Mouse (Mus musculus): ENCODE measurements around the gene Ccdc96.

The Ccdc96 gene

DNA sequence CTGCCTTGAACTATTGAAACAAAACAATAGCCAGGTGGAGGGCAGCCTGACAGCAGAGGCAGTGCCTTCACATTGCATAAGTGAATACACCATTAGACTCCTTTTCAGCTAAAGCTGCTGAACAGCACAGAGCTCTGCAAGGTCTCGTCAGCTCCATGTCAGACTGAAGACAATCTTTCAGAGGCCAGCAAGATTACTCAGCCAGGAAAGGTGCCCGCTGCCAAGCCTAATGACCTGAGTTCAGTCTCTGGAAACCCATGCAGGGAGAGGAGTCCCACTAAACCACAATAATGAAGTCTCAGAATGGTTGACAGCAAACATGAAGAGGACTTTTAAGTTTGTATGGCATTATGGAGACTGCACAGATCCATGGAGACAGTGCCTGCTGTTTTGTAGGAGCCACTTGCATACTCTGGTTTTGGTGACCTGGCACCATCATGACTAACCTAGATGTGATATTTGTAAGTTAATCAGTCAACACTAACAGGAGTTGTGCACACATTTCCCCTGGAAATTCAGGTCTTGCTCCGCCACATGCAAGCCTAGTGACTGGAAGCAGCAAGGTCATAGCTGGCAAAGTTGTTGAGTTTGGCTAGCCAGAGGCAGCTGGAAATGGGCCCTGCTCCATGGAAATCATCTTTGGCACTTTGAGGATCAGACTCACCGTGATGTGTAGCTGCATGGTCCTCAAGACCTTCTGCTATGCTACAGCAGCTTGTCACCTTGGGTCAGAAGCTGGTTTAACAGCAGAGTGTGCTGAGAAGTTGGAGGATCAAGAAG, 11.3 kb upstream of the Ccdc96 start:
- DNase-seq (ENCODE audit: low spot score in 2 of 2) = no peak

DNA sequence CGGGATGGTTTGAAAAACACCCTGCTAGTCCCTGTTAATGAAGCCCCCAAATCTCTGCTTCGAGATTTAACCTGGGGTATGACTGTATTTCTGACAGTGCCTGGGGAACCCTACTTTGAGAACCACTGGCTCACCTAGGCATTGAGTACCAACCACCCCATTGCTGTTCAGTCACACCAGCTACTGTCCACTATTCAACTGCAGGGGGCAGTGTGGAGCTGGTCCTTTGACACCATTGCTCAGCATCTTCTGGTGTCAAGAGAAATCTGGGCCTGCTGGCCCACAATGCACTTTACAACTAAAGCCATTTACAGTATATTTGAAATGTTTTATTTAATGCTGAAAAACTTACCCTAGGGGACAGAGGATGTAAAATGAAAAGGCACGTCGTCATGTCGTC, 10.1 kb upstream of the Ccdc96 start:
- peak; percentile 50 to 62 for DNase-seq (ENCODE audit: low spot score in 2 of 2)

DNA sequence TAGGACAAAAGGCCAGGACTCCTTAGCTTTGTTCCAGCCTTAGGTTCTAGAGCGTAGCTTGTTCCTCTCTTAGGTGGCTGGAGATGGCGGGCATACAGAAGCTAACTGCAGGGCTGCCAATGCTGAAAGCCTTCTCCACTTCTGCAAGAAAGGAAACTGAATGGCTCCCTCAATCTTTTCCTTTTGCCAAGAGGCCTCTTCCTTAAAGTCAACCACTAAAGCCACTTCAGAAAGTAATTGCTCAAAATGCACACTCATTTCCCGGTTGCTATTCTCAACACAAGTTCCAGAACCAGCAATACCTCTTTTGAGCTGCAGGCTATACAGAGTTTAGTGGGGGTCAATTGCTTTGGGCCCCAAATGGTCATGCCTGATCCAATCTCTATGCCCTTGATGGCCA, 6.9 kb upstream of the Ccdc96 start:
- DNase-seq (ENCODE audit: low spot score in 2 of 2) = no peak

DNA sequence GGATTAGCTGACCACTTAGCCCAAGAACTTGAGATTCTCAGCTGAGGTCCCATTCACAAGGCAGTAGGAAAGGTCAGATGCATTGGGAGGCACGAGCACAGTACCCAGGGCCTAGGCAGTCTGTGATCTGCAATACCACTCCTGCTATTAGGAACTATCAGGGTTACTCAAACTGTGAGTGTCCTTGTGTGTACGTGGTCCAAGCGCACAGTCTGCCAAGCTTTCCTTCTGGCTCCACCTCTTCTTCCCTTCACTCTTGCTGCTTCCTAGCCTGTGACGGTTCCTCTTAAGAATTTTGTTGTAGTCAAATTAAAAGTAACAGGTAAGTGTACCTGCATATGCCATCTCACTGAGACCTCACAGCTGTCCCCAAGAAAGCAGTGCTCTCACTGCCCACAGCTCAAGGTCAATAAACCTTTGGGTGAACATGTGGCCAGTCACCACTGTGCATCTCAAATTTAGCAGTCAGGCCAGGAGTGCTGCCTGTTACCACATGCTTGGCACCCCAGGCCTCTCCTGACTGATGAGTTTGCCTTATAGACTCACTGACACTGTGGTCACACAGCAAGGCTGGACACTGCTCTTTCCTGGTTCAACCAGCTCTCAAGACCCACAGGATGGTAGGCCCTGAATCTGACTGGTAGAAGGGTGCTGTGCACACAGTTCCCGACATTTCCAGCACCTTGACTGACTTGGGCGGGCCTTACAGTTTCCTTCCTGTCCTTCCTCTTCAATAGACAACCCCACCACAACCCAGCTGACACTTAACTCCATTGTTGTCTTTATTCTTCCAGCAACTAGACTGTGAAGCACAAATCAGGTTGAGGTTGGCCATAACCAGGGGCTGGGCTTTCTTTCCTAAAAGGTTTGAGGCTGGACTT, 5.6 kb upstream of the Ccdc96 start:
- DNase-seq (ENCODE audit: low spot score in 2 of 2) = no peak

DNA sequence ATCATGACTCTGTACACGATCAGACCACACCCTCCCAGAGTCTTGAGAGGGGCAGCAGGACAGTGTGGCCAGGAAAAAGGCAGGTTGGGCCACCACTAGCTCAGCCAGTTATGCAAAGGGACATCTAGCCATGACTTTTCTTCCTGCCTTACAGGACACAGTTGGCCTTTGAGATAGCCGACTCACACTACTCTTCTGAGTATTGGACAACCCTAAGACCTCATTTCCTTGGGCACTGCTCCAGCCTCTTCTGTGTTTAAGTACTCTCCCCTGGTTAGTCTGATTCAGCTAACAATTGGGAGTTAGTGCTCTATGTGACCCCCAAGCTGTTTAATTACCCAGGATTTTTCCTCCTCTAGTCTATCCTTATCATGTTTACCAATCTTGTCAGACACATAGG, 4.7 kb upstream of the Ccdc96 start:
- DNase-seq (ENCODE audit: low spot score in 2 of 2) = no peak

DNA sequence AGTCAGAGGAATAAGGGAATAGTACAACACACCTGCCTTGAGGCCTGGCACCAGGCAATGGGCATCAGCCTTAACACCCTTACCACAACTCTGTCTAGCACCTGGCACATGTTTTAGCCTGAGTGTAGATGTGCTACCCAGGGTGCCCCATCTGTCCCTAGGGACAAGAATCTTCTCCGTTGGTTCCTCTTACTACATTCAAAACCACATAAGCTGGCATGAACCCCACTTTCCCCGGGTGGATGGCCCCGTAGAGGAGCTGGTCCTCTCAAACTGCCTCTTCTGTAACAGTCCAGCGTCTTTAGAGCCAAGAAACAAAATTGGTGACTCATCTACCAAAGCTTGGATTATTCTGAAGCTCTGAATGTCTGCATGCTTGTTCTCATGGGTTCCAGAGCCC, 4.0 kb upstream of the Ccdc96 start:
- no peak for DNase-seq (ENCODE audit: low spot score in 2 of 2)

DNA sequence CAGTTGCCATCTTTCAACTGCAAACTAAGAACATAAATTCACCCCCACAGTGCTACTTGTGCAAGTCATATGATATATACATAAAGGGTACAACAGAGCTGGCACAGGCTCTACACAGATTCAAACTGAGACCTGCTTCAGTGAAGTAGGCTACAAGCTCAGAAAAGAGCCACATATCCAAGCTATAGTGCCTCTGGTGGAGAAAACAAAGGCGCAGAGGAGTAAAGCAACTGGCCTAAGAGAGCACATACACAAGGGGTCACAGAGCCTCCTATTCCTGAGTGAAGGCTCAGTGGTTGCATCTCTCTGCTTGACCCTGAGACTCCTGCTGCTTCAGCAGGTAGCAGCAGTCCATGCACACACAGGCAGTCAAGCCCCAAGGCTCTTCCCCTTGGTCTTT, 3.3 kb upstream of the Ccdc96 start:
- DNase-seq (ENCODE audit: low spot score in 2 of 2) = no peak

DNA sequence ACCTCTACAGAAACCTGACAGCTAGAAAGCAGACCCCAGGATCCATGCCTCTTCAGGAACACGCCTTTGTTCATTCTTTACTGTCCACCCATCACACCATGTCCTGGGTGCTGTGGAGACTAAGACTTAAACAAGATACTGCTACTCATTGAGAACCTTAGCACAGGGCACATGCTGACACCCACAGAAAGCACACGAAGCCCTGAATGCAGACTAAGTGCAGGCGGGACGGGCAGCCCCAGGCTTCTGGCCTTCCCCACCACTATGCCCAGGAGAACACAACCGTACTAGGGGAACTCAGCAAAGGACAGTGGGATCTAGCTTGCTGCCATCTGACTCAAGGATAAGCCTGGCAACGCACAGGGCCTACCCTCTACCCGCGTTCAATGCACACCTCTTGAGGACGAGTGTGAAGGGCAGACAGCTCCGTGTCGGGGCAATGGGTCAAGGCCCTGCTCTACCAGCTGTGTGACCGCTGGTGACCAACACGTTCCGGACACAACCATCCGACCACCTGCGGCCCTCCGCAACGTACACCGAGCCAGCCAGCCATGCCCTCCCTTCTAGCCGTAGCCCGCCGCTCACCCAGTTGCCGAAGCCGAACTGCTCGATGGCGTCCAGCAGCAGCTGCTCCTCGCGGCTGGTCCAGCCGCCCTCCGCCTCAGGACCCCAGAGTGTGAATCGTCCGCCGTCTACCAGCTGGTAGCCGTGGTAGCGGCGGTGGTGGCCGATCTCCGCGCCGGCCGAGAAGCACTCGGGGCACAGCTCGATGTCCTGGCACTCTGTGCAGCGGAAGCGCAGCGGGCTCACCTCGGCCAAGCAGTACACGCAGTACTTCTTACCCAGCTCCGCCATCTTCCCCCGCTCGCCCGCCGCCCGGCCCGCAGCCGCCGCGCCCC, 936 bp upstream of the Ccdc96 start:
- peak in 1 of 2 experiments; percentile 56 for DNase-seq (ENCODE audit: low spot score in 2 of 2)

DNA sequence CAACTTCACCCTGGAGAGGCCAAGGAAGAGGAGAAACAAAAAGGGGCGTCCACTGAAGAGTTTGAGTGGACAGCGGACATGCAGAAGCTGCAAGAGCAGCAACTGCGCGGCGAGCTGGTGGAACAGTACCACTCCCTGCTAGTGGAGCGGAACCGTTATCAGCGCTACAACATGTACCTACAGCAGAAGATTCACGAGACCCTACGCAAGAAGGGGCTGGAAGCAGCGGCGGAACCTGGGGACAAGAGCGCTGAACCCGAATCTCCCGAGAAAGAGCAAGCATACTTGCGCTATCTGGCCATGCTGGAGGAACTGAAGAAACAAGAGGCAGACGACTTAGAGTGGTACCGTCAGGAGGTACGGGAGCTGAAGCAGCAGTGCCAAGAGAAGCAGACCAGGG, 918 bp downstream of the Ccdc96 start:
- no peak for DNase-seq (ENCODE audit: low spot score in 2 of 2)

DNA sequence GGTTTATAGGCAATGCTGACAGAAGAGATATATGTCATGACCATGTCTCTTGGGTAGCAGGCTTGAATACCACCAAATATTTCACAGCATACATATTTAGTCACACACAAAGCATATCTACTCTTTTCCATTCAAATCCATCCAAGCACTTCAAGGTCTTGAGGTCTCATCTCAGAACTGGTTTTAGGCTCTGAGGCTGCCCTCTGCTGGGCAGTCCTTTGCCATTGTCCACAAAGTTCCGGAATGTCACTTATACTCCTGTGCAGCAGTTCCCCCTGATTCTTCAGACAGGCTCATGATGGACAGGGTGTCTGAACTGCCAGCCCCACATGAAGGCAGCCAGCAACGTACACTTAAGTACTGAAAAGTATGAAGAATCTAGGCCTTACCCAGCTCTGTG, 4.8 kb downstream of the Ccdc96 start:
- DNase-seq (ENCODE audit: low spot score in 2 of 2) = peak in 1 of 2 experiments; percentile 13

DNA sequence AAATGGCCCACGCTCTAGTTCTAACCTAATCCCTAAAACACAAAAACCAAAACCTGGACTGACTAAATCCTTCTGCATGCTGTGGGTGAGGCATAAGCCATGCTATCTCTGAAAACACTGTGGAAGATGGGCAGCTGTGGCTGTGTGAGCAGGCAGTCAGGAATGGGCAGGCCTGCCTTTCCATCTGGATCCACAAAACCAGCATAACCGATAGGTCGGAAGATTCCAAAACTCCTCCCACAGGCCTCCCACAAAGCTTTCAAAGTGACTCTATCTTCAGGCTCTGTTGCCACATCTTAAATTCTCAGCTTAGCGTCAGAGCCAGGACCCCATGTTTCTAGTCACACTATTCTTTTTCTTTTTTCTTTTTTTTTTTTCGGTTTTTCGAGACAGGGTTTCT, 9.5 kb downstream of the Ccdc96 start:
- no peak for DNase-seq (ENCODE audit: low spot score in 2 of 2)

DNA sequence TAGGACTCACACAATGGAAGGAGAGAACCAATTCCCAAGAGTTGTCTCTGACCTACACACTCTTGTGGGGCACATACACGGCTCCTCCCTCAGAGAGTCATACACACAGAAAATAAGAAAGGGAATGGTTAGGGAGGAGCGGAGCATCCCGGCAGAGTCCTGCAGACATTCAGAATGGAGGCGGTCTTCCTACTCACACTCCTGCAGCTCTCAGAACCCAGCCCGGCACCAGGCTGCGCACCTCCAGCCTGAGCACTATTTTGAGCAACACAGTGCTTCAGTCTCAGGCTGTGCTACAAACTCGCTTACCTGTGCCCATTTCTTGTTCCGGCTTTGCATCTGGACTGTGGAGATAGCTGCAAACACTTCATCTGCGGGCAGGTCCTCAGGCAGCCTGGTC, 10.3 kb downstream of the Ccdc96 start:
- DNase-seq (ENCODE audit: low spot score in 2 of 2) = no peak

DNA sequence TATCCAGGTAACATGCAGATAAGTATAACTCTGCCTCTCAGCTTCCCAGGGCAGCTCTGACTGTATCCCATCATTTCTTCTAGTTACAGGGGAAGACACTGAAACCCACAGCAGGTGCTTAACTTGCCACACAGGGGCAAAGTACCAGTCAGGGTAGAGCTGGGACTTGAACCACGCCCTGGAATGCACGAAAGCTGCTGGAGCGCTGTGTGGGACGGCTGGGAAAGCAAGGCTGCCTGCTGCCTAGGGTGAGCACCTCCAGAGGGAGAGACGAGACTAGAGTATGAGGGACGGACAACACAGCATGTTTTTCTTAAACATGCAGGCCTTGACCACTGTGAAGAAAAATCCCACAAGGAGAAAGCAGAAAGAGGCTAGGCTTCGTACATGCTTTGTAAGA, 20.8 kb downstream of the Ccdc96 start:
- DNase-seq (ENCODE audit: low spot score in 2 of 2) = no peak

DNA sequence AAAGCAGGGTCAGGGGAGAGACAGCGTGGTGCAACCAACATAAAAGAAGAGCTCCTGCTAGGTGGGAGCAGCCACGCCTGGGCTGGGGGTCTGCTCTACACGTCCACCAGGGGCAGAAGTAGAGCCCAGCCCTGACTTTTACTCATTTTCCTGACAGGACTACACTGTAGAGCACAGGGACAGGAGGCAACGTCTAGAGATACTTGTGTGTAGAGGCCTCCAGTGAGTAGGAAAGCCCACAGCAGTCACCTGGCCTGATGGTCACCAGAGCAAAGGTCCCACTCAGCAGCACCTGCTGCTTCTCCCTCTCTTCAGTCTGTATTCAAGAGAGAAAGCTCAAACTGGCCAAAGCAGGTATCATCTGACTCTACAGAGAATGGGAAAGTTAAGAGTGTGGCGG, 21.3 kb downstream of the Ccdc96 start:
- DNase-seq (ENCODE audit: low spot score in 2 of 2) = no peak

DNA sequence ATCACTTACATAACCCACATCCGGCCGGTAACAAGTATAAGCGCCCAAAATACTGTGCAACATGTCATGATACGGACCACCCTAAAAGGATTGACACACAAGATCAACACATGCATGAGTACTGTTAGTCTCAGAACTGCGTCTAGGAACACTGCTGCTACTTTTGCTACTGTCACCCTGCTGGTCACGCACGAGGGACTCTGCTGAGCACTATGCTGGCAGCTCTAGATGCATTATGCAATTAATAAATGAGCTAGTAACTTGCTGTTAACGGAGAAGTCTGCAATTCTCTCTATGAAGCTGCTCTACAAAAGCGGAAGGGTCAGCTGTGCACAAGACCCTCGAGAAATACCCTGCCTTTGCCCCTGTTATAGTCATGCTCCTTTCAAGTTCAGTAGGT, 24.0 kb downstream of the Ccdc96 start:
- no peak for DNase-seq (ENCODE audit: low spot score in 2 of 2)

DNA sequence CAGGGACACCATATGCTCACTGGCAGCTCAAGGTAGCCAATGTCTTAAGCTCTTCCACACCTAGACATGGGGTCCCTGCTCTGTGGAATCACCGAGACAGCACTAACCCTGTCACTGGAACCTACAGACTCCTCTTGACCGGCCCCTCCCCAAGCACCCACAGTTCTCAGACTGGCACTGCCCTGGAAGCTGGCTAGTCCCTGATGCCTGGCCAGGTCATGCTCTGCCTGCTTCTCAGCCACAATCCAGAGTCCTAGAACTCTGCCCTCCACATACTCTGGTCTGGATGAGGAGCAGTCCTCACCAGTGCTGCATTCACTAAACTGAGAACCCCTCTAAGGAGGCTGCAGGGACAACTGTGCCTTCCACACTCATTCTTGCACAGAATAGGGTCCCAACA, 26.6 kb downstream of the Ccdc96 start:
- no peak for DNase-seq (ENCODE audit: low spot score in 2 of 2)

DNA sequence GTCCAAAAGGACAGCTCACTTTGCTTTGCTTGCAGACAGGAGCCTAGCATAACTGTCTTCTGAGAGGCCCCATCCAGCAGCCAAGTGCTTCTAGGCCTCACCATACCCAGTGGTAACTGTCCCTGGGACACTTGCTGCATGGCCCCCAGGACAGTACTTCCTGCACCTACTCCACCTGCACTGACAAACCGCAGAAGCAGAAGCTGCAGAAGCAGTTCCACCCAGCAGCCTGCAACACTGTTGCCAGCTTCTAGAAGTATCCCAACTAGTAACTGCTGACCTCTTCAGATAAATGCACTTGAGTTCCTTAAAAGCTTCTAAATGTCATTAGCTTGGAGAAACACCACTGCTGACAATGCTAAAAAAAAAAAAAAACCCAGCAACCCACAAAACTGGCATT, 30.7 kb downstream of the Ccdc96 start:
- DNase-seq (ENCODE audit: low spot score in 2 of 2) = no peak

DNA sequence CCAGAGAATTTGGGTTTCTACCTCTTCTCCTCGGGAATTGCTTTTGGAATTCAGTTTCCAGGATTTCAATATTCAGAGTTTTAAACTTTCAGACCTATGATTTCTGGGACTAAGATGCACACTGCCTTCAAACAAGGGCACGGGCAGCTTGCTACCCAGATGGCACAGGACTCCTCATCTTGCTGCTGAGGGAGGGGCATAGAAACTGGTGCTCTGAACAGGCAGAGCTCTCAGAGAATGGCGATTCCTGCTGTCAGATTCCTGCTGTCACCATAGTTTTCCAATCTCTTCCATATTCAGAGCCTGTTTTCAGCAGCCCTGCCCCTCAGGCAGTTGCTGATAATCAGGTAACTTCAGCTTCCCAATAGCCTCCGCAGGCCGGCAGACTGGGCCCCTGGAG, 31.2 kb downstream of the Ccdc96 start:
- no peak for DNase-seq (ENCODE audit: low spot score in 2 of 2)

DNA sequence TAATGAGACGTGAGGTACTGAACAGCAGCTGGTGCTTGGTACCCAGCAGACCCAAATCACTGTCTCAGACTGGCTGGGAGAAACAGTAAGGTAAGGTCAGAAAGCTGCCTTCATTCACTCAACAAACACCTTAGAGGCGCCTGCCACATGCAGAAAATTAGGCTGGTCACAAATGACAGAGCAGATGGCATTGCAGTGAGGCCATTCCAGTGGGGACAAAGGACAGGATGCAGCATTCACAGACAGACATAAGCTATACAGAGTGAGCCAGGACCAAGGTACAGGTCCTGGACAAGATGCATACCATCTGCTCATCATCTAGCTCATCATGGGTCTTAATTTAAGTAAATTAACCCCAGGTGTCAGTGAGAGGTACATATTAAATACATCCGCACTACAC, 33.2 kb downstream of the Ccdc96 start:
- no peak for DNase-seq (ENCODE audit: low spot score in 2 of 2)

DNA sequence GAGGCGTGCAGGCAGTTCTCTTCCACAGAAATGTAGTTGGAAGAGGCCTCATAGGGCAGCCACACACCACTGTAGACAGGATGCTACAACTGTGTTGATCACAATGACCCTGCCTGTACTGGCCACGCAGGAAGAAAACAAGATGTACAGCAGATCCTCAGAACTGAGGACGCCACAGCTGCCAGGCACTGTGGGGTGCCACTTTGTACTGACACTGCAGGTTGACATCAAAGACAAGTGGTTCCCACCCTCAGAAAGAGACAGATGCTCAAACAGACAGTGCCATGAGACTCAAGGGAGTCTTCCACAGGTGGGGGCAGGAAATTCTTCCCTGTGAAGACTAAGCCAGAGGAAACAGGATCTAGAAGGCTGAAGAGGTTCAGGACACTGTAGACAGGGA, 35.4 kb downstream of the Ccdc96 start:
- no peak for DNase-seq (ENCODE audit: low spot score in 2 of 2)

DNA sequence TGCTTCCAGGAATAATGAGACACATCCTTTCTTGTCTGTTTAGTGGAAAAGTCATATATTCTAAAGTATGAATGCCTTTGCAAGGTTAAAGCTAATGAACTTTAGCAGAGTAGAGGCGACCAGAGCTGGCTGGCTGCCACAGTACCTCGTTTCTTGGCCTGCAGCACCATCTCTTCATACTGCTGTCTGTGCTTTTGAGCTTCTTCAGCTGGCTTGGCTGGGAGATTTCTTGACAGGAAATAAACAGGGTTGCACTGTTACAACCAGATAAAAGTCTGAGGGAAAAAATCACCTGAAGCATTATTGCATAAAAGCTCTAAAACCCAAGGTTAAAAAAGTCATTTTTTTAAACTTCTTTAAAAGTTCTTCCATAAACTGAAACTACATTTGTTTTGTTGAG, 38.4 kb downstream of the Ccdc96 start:
- no peak for DNase-seq (ENCODE audit: low spot score in 2 of 2)

DNA sequence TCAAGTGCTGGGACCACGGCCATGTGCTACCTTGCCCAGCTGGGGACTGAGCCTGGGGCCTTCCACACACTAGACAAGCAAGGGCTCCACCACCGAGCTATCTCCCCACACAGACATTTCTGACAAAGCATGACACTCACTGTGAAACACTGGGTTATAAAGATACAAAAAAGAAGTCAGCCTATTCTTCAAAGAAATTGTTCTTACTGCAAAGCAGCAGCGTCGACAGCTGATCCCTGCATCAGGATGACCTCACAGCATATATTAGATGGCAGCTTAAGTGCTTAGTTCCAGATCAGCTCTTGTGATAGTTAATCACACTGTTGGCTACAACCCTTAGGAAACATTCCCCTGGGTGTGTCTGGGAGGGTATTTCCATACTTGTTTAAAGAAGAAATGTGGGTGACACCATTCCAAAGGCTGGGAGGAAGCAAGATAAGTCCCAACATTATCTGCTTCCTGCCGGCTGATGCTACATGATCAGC, 38.9 kb downstream of the Ccdc96 start:
- no peak for DNase-seq (ENCODE audit: low spot score in 2 of 2)

Measured in cerebellum, postnatal 4 days (tissue).